Mouse (Mus musculus) olfactory bulb, adult 2 months (tissue): ENCODE results near the gene Tspan18. TPM values are rescaled to one million over a fixed set of nuclear protein-coding genes. Genes with fewer than 3 reads are reported as not detected.

Experiments
- H3K27ac ChIP-seq: fragments of 200-500 bp; 2 replicates; pipeline ENCODE4 v1.5.1; 2012; ENCODE audit warnings: low read depth, low read length; ENCODE audit not compliant: insufficient read depth
- H3K4me1 ChIP-seq: fragments of 200-500 bp; 2 replicates; pipeline ENCODE4 v1.6.1; 2012; ENCODE audit warnings: low read length; ENCODE audit not compliant: control insufficient read depth, insufficient read depth
- H3K4me3 ChIP-seq: fragments of 200-500 bp; 2 replicates; pipeline ENCODE4 v1.5.1; 2012; ENCODE audit warnings: mild to moderate bottlenecking, low read depth, low read length, moderate library complexity; ENCODE audit not compliant: insufficient read depth
- CTCF ChIP-seq: fragments of 200-500 bp; IDR thresholded peaks from 2 replicates; pipeline ENCODE4 v1.5.1; 2012; ENCODE audit warnings: low read depth, mild to moderate bottlenecking, low read length, moderate library complexity; ENCODE audit not compliant: insufficient read depth
- POLR2A ChIP-seq: fragments of 200-500 bp; IDR thresholded peaks from 2 replicates; pipeline ENCODE4 v1.6.1; 2012; ENCODE audit warnings: mild to moderate bottlenecking, low read depth, low read length, moderate library complexity; ENCODE audit not compliant: insufficient read depth
- WGBS: fragments of 180-500 bp; shearing (Covaris S2); methylation state at CpG from one replicate; pipeline ENCODE4 v1.1.7; 2018; 5-methylcytosine and 5-hydroxymethylcytosine counted together
- polyA plus RNA-seq: library from polyadenylated mRNA; stranded (reverse); fragments of >200 nt; gene quantifications from 2 replicates; pipeline ENCODE4 v1.2.4, GENCODE M21; 2012; ENCODE audit warnings: low replicate concordance; ENCODE audit not compliant: missing spikeins, insufficient read depth, insufficient read length

Tspan18 gene
- polyA plus RNA-seq, 1 experiment = not detected

GRCm38 (mm10) chr2:93212386-93212785 is 121.9 kb downstream of the Tspan18 start:
- H3K27ac ChIP-seq = no peak overlapping the region
- H3K4me3 ChIP-seq = no peak overlapping the region
- TF ChIP-seq CTCF = no peak
- no peak for TF ChIP-seq POLR2A
- H3K4me1 ChIP-seq = peaks cover 3% of the 10 kb centered on the region; the same call in 1 of the 2 replicates
- 98% methylated on average over 2 of the region's 2 CpGs for WGBS

- WGBS = 68% methylated on average over 1 of the region's 1 CpGs
- TF ChIP-seq POLR2A (no peak), CTCF (no peak)
- Histone ChIP-seq H3K4me1 (0 out of 2 replicates have a peak, but pooled peaks cover 4% of the 10 kb centered on the region), H3K4me3 (no peak overlapping the region), H3K27ac (no peak overlapping the region)
Measured at GRCm38 (mm10) chr2:93206126-93206525, 128.2 kb downstream of the Tspan18 start.

GRCm38 (mm10) chr2:93204571-93204970 is 129.7 kb downstream of the Tspan18 start:
- TF ChIP-seq POLR2A (no peak), CTCF (no peak)
- H3K4me1 ChIP-seq = 0 out of 2 replicates have a peak, but pooled peaks cover 4% of the 10 kb centered on the region
- H3K4me3 ChIP-seq = no peak overlapping the region
- no peak overlapping the region for H3K27ac ChIP-seq
- WGBS = 86% methylated on average over 6 of the region's 6 CpGs

GRCm38 (mm10) chr2:93203682-93204081 is 130.6 kb downstream of the Tspan18 start:
- Histone ChIP-seq H3K4me3 (no peak overlapping the region), H3K4me1 (0 out of 2 replicates have a peak, but pooled peaks cover 7% of the 10 kb centered on the region), H3K27ac (no peak overlapping the region)
- 35% methylated on average over 10 of the region's 10 CpGs for WGBS
- TF ChIP-seq POLR2A (no peak), CTCF (peak; percentile 49)

GRCm38 (mm10) chr2:93202782-93203181 is 131.5 kb downstream of the Tspan18 start:
- no peak overlapping the region for H3K27ac ChIP-seq
- H3K4me1 ChIP-seq = 0 out of 2 replicates have a peak, but pooled peaks cover 7% of the 10 kb centered on the region
- TF ChIP-seq CTCF (no peak), POLR2A (no peak)
- WGBS = 68% methylated on average over 1 of the region's 1 CpGs
- no peak overlapping the region for H3K4me3 ChIP-seq

- Histone ChIP-seq H3K4me3 (no peak overlapping the region), H3K4me1 (0 out of 2 replicates have a peak, but pooled peaks cover 7% of the 10 kb centered on the region), H3K27ac (no peak overlapping the region)
- TF ChIP-seq CTCF (no peak), POLR2A (no peak)
- WGBS = 98% methylated on average over 3 of the region's 3 CpGs
Measured at GRCm38 (mm10) chr2:93201997-93202396, 132.3 kb downstream of the Tspan18 start.

- TF ChIP-seq CTCF = no peak
- no peak for TF ChIP-seq POLR2A
- Histone ChIP-seq H3K27ac (no peak overlapping the region), H3K4me1 (0 out of 2 replicates have a peak, but pooled peaks cover 7% of the 10 kb centered on the region), H3K4me3 (no peak overlapping the region)
- WGBS = 78% methylated on average over 10 of the region's 10 CpGs
Measured at GRCm38 (mm10) chr2:93200681-93201340, 133.5 kb downstream of the Tspan18 start.

GRCm38 (mm10) chr2:93199531-93199974 is 134.8 kb downstream of the Tspan18 start:
- Histone ChIP-seq H3K27ac (no peak overlapping the region), H3K4me3 (no peak overlapping the region), H3K4me1 (0 out of 2 replicates have a peak, but pooled peaks cover 9% of the 10 kb centered on the region)
- 43% methylated on average over 13 of the region's 13 CpGs for WGBS
- peak; percentile 90 for TF ChIP-seq CTCF
- no peak for TF ChIP-seq POLR2A

GRCm38 (mm10) chr2:93198846-93199245 is 135.5 kb downstream of the Tspan18 start:
- no peak for TF ChIP-seq POLR2A
- TF ChIP-seq CTCF = peak; percentile 42
- Histone ChIP-seq H3K4me3 (no peak overlapping the region), H3K4me1 (peaks cover 16% of the 10 kb centered on the region), H3K27ac (no peak overlapping the region)
- WGBS = 6% methylated on average over 3 of the region's 3 CpGs

- H3K4me3 ChIP-seq = no peak overlapping the region
- peaks cover 33% of the 10 kb centered on the region for H3K4me1 ChIP-seq
- TF ChIP-seq POLR2A (no peak), CTCF (no peak)
- no peak overlapping the region for H3K27ac ChIP-seq
- WGBS = 72% methylated on average over 4 of the region's 4 CpGs
Measured at GRCm38 (mm10) chr2:93193806-93194205, 140.5 kb downstream of the Tspan18 start.
